Mouse (Mus musculus): ENCODE data around the gene Eif3l. TPM values are rescaled to one million over a fixed set of nuclear protein-coding genes. Genes with fewer than 3 reads are reported as not detected.
"Not testable (repeated sequence)": the region's sequence is repeated elsewhere in the genome, so short reads cannot be mapped to it uniquely, and the experiment has no call there.

Eif3l gene
- 10 to 100 TPM; 94.5 to 95.7 TPM for total RNA-seq (2021)

DNA sequence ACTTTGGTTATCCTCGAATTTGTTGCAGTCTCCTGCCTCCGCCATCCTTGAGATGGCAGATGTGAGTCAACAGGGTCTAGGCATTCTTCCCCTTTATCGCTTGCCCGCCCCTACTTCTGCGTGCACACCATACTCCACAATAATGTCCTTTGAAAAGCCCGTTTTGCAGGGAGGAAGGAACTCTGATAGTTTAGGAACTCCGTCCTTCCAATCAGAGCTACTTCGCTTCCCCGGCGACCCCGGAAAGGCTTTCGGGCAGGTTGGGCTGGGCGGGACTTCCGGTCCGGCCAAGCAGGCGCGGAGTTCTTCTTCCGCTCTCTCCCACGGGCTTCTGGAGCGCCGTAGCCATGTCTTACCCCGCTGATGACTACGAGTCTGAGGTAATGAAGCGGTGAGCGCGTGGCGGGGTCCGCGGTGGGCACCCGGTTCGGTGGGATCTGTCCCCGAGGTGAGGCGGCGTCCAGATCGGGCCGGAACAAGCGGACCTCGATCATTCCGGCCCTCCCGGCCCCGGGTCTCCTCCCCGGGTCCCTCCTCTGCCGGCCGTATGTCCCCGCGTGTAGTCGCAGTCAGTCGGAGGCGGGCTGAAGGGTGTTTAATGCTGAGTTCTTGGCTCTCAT lies at the start of gene Eif3l:
Eif3l (plus strand) TSS at position 267 of the 620 bp plus-strand sequence.
- intact Hi-C loops (cut with DNase I): loop anchor here (5.0 kb wide), 1 partner anchor 163 kb away; the partner anchor contains the start of gene Pdxp
- peak; percentile 92 to 94 for DNase-seq

DNA sequence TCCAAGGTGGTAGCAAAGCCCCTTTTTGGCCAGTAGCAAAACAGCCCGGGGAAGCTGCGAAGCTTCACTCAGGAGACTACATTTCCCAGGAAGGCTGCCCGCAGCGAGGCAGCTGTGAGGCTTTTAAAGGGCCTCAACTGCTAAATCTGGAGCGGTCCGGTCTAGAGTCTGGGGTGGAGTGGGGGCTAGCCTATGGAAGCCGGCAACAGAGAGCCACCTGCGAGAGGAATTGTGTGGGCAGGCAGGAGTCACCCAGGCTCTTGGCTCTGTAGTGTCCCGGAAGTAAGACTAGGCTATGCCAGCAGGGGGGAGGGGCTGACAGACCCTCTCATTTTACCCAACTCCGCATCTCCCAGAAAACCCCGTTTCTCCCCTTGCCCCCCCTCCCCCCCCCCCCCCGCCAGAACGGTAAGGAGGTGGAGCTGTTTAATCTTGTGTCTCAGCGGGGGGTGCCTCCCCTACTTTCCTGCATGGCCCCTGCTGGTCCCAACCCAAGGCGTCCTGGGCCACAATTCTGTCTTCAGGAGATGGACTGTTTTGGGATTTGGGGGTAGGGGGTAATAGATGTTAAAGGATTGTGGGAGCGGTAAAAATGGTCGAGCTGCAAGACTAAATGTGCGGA lies 49.2 kb upstream of the Eif3l start:
- DNase-seq: peak in 1 of 2 experiments; percentile 55
- intact Hi-C loops (cut with DNase I): loop anchor here (2.0 kb wide), 1 partner anchor 39 kb away; no protein-coding TSS in a partner anchor

DNA sequence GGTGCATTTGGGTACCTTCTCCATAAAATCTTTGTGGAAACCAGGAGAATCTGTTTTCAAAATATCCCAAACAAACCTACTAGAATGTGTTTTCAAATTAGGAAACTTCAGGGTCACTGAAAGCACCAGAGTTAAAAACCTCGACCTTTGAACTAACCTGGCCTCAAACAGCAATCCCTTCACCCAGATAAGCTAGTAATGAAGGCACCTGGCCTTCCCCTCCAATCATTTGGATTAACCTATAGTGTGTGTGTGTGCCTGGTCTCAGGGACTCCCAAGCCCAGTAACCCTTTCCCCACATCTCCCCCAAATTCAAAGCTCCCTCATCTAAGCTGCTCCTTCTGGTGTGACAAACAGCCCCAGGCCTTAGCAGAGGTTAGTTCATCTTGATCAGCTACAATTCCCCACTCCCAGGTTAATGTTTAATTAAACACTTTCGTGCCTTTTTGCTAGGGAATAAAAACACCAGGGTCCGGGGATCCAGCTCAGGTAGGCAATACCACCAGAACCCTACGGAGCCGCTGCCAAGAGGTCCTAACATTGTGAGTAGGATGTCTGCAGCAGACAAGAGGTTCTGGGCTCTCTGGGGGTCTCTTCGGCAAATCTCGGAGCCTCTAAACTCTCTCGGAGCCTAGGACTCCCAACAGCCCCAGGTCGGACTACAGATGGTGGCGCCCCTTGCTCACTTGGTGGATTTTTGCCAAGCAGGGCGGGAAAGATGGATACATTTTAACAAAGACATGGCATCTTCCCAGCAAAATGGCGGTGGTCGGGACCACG lies 48.3 kb upstream of the Eif3l start:
- peak in 1 of 2 experiments; percentile 46 for DNase-seq
- intact Hi-C loops (cut with DNase I): no loop called here

DNA sequence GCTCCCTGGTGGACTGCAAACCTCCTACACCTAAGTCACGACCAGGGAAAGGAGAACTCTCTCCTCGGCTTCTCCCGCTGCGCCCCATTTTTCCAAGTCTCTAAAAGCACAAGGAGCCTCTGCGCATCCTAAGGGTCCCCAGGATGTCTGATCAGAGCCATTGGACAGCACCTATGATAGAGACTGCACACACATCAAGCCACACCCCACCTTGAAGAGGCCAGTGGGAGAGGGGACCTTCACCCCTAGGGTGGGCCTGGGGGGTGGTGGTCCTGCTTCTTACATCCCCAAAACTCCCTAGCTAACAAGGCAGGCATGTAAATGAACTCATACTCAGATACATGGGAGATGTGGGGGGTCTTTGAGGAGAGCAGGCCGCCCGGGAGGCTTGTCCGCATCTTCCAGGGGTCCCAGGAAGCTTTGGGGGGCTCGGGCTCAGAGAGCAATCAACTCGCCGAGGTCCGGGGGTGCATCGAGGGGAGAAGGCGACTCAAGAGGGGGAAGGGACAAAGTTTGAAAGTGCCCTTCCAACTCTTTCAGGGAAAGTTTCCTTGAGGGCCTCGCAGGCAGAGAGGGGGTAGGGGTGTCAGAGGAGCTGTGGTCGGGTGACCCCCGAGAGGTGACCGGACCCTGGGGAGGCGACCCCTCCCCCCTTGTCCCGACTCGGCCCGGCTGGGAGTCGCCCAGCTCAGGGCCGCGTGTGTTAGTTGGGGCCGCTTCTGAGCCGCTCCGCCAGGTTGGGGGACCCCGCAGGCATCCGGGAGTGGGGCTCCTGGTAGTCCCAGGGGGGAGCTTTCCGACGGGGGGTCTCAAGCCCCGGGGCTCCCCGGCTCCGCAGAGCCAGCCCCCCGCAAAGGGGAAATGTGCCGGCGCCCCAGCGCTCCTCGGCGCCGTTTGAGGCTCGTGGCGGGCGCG lies 47.4 kb upstream of the Eif3l start:
- intact Hi-C loops (cut with DNase I): no loop called here
- peak; percentile 52 to 72 for DNase-seq

DNA sequence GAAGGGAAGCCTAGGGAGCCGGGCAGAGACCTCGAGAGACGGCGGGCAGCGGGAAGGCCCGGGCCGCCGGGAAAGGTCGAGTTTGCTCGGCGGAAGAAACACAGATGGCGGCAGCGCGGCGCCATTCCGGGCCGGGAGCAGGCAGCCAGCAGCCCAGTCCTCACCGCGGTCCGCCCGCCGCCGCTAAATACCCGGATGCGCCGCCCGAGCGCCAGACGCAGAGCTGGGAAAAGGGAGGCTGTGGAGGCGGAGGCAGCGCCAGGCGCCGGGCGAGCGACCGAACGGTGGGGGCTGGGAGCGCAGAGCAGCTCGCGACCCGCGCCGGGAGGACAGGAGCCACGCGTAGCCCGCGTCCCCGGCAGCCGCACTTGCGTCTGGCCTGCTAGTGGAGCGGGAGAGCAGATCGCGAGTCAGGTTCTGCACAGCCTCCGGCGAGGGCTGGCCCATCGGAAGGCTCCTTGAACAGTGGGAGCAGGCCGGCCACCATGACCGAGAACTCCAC lies 46.7 kb upstream of the Eif3l start, which contains the start of gene H1f0:
H1f0 (plus strand) TSS at position 214 of the 502 bp plus-strand sequence.
- DNase-seq: peak; percentile 97 to 98
- intact Hi-C loops (cut with DNase I): no loop called here

DNA sequence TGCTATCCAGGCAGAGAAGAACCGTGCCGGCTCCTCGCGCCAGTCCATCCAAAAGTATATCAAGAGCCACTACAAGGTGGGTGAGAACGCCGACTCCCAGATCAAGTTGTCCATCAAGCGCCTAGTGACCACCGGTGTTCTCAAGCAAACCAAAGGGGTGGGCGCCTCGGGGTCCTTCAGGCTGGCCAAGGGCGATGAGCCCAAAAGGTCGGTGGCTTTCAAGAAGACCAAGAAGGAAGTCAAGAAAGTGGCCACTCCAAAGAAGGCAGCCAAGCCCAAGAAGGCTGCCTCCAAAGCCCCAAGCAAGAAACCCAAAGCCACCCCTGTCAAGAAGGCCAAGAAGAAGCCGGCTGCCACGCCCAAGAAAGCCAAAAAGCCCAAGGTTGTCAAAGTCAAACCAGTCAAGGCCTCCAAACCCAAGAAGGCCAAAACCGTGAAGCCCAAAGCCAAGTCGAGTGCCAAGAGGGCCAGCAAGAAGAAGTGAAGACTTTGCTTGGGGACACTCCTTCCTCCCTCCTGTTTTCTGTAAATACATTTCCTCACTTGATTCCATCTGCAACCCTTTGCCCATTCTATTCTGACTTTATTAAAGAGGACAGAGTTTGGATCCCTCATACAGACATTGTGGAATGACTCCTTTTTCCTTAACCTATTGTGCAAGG lies 46.0 kb upstream of the Eif3l start:
- intact Hi-C loops (cut with DNase I): no loop called here
- DNase-seq: peak; percentile 34 to 48

DNA sequence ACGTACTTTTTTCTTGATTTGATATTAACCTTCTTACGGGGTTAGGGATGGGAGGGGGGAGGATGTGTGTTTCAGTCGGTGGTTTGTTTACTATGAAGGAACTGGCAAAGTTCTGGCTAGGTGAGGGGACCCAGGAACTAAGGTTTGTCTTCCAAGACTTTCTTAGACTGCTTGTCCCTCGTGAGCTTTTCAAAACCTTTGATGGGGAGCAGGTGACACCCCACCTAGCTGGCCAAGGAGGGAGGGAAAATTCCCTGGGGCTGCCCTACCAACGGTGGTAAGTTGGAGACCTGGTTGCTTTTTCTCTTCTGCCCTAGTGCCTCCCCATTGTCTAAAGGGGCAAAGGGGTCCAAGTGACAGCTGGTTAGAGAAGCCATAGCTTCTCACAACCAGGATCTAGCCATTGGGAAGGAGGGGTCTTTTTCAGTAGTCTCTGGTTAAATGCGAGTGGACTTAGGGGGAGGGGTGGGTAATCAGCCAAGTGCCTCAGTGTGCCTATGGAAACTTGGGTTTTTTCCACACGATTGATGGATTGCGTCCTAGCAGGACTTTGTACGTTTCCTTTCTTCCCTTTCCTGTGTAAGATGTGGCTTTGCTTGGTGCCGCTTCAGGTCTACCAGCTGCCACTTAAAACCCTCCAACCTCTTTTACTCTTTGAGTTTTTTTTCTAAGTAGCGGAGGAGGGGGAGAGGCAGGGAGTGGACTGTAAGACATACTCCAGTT lies 45.3 kb upstream of the Eif3l start:
- intact Hi-C loops (cut with DNase I): no loop called here
- peak in 1 of 2 experiments; percentile 17 for DNase-seq

DNA sequence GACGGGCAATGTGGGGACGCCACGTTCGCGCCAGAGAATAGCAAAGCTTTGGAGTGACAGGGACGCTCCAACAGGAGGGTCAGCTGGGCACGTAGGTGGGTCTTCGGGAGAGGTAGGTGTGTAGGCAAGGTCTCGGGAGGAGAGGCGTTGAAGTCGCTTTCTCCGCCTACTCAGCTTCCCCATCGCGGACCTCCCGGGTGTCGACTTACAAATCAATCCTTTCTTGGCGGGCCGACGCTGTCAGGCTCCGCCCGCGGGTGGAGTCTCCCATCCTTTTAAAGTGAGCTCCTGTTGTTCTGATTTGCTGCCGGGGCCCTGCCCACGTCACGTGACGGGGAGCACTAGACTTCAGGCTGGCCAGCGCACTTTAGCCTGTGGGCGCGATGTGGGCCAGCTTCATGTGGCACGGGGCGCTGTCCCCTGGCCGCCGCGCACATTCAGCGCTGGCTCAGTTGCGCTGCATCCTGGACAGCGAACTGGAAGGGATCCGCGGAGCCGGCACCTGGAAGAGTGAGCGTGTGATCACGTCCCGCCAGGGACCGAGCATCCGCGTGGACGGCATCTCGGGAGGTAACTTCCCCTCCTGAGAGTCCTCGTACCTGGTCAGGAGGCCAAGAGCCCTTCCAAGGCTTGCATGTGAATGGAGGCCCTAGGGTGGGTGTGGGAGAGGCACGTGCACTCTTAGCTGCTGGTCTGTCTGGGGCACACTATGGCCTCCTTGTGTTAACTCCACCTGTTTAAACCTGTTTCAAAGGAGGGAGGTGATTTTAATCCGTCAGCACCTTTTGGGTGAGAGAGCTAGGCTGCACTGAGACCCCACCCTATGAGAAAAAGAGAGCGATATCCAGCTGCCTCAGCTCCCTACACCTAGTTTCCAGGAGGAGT lies 44.2 kb upstream of the Eif3l start:
- intact Hi-C loops (cut with DNase I): no loop called here
- peak; percentile 92 to 93 for DNase-seq

DNA sequence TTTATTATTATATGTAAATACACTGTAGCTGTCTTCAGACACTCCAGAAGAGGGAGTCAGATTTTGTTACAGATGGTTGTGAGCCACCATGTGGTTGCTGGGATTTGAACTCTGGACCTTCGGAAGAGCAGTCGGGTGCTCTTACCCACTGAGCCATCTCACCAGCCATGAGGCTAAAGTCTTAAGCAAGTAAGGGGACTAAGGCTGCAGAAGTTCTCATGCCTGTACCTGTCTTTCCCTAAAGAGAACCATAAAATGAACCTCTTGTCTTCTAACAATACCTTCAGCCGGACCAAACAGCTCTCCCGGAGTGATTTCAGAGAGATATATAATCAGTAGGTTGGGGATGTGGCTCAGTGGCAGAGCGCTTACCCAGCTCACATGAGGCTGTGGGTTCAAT lies 43.1 kb upstream of the Eif3l start:
- DNase-seq; intact Hi-C loops (cut with DNase I): not testable (repeated sequence)

DNA sequence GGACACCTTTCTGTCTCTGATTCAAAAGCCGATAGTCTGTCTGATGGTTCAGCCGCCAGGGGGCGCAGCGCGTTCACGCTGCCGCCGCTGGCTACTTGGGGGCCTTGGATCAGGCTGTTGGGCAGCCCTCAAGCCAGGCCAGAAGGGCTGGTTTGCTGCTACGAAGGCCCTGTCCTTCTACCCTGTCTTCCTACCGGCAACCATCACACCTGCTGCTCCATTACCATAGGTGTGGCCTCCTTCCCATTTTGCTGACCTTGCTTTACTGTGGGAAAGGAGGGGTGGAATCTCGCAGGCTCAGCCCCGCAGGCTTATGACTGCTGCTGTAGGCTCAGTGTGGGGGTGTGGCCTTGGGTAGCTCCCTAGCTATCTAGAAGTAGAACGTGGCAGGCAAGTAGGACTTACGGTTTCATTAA lies 37.1 kb upstream of the Eif3l start:
- intact Hi-C loops (cut with DNase I): loop anchor here (1.0 to 2.0 kb wide), 2 partner anchors 33 to 111 kb away; no protein-coding TSS in a partner anchor
- DNase-seq: peak; percentile 77 to 87

DNA sequence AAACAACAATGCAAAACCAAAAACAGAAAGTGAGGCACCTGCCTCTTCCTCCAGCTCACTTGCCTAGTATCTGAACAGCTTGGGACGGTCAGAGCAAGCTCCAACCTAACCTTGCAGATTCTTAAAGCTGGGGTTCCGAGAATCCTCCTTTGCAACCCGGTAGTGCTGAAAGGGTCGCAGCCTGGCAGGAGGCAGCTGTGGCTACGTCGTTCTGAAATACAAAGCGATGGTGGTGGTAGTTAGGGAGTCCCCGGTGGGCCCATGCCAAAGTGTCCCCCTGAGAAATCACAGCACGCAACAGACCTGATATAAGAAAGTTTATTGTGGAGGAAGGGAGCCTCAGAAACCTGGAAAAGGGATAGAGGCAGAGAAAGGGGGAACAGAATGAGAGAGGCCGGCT lies 36.6 kb upstream of the Eif3l start:
- no peak for DNase-seq
- intact Hi-C loops (cut with DNase I): loop anchor here (1.0 to 2.0 kb wide), 2 partner anchors 33 to 110 kb away; no protein-coding TSS in a partner anchor

DNA sequence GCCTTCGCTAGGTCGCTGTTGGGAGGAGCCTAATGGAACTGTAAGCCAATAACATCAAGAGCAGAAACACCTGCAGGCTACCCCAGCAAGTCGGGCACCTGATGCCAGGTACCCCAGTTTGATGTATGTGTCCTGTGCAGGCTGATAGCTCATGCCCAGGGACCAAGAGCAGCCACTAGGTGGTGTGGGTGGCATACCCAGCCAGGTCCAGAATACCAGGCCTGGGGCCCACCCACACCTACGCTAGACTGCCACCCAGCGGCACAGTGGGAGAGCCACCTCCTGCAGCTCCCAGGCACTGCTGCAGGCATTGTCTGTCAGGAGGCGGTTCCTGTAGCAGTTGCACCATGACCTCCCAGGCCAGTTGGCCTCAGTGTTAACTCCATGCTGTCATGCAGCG lies 36.1 kb upstream of the Eif3l start:
- DNase-seq: peak; percentile 79 to 84
- intact Hi-C loops (cut with DNase I): loop anchor here (1.0 to 2.0 kb wide), 2 partner anchors 32 to 110 kb away; no protein-coding TSS in a partner anchor

DNA sequence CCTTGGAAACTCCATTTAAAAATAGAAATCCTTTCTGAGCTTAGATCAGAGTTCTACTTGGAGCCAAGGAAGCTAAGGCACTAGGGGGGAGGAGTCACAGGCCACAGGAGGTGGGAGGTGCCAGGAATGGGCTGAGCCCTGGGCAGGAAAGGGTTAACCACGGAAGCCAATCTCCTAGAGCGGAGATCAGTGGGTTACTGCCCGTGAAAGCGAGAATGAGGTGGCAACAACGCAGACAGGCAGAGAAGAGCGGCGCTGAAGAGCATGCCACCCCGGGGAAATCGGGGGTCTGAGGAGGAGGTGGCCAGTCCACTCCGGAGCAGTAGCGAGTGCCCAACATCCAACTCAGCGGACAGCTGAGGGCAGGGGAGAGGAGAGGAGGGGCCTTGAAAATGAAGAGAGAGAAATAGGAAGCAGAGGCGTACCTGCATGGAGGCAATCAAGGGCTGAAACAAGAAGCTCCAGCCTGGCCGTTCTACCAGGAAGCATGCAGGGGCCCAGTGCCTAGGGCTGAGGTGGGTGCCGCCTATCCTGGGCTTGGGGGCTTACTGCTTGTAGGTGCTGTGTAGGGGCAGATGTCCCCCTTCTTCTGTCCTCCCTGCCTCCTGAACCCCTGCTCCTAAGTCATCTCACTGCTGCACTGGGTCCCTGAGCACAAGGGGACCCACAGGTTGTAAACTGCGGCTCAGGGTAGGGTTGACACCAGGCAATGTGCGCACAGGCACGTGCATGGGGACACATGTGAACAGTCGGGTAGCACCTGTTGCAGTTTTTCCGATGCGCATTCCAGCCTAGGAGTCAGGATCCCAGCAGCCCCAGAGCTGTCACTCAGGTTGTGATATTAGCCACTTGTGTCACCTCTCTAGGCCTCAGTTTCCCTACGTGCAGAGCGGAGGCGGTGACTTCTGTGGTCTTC lies 34.2 kb upstream of the Eif3l start:
- intact Hi-C loops (cut with DNase I): no loop called here
- DNase-seq: no peak

DNA sequence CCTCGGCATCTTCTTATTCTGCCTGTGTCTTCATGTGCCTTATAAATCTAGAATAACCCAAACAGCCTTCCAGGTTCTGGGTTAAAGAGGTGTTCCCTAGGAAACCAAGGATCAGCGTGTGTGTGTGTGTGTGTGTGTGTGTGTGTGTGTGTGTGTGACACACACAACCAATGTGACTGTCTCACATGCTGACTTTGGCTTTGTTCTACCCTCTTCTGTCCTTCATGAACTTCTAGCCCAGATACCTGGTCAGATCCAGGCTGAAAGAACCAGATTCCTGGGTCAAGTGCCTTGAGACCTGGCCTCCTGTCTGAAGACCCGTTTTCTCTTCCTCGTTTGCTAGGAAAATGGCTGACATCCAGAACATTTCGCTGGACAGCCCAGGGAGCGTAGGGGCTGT lies 33.4 kb upstream of the Eif3l start, which contains the start of gene Galr3:
Galr3 (plus strand) TSS at position 301 of the 400 bp plus-strand sequence.
- no peak for DNase-seq
- intact Hi-C loops (cut with DNase I): no loop called here

DNA sequence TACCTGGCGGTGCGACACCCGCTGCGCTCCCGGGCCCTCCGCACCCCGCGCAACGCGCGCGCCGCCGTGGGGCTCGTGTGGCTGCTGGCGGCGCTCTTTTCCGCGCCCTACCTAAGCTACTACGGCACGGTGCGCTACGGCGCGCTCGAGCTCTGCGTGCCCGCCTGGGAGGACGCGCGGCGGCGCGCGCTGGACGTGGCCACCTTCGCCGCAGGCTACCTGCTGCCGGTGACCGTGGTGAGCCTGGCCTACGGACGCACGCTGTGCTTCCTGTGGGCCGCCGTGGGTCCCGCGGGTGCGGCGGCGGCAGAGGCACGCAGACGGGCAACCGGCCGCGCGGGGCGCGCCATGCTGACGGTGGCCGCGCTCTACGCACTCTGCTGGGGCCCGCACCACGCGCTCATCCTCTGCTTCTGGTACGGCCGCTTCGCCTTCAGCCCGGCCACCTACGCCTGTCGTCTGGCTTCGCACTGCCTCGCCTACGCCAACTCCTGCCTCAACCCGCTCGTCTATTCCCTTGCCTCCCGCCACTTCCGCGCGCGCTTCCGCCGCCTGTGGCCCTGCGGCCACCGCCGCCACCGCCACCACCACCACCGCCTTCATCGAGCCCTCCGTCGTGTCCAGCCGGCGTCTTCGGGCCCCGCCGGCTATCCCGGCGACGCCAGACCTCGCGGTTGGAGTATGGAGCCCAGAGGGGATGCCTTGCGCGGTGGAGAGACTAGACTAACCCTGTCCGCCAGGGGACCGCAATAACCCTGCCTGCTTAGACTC lies 32.1 kb upstream of the Eif3l start:
- DNase-seq: no peak
- intact Hi-C loops (cut with DNase I): no loop called here

DNA sequence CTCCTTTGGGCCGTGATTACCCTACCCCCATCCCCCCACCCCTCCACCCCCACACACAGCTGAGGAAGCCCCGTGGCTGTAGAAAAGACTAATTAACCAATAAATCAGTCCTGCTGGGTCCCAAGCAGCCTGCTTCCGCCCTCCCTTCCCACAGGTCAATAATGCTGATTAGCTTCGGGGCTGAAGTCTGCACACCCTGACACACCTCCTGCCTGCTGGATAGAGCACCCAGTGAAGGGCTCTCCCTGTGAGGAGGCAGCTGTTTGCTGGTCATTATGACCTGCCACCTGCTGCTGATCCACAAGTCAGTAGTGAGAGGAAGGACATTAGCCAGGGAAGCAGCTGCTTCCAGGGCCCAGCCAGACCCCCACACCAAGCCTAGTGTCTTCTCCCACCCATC lies 30.1 kb upstream of the Eif3l start:
- intact Hi-C loops (cut with DNase I): no loop called here
- no peak for DNase-seq
